Mouse (Mus musculus): Measurements from ENCODE around the gene Tm9sf2. TPM values are rescaled to one million over a fixed set of nuclear protein-coding genes. Genes with fewer than 3 reads are reported as not detected.

The Tm9sf2 gene
- polyA plus RNA-seq, 1 experiment from 2014 or later = 133 TPM

DNA sequence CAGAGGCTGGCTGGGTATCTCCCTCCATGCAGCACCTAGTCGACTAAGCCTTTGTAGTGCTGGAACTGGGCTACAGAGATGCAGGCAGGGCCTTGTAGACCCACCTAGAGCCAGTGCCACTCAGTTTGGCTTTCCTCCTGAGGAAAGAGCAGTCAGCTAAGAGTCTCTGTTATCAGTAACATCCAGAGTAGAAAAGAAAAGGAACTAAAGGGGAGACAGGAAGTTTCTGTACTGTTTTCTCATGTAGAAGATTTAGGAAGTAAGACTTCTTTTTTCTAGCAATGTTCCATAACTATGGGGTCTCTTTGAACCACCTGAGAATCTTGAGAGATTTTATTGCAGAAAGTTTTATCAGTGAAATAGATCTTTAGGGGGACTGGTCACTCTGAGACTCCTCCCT, 38.5 kb downstream of the Tm9sf2 start:
- no peak overlapping the region for H3K4me3 ChIP-seq (ENCODE audit: control insufficient read depth in 1 of 2, insufficient read depth in 1 of 2, low read depth in 1 of 2, low read length in 2 of 2)
- WGBS = 47% methylated on average over 1 of the region's 1 CpGs
- no peaks in the 10 kb centered on the region for H3K4me1 ChIP-seq (ENCODE audit: control insufficient read depth in 2 of 2, insufficient read depth in 2 of 2, low read length in 2 of 2)
- no peaks in the 10 kb centered on the region for H3K9me3 ChIP-seq (ENCODE audit: control insufficient read depth, low read length)
- no peaks in the 10 kb centered on the region for H3K27me3 ChIP-seq (ENCODE audit: control insufficient read depth, insufficient read depth, low read length)
- no peak overlapping the region for H3K4me2 ChIP-seq (ENCODE audit: low read length)
- no peak overlapping the region for H3K27ac ChIP-seq (replicated peaks in 1 of 2; ENCODE audit: control insufficient read depth in 1 of 2, insufficient read depth in 1 of 2, low read depth in 2 of 2, low read length in 2 of 2)
- H3K36me3 ChIP-seq (ENCODE audit: control insufficient read depth, insufficient read depth, low read length) = peaks cover 94% of the 10 kb centered on the region
- ATAC-seq (ENCODE audit: insufficient number of reproducible peaks, insufficient read depth, low FRiP score, low read depth) = no peak
- H3K9ac ChIP-seq (ENCODE audit: low read length) = no peak overlapping the region

DNA sequence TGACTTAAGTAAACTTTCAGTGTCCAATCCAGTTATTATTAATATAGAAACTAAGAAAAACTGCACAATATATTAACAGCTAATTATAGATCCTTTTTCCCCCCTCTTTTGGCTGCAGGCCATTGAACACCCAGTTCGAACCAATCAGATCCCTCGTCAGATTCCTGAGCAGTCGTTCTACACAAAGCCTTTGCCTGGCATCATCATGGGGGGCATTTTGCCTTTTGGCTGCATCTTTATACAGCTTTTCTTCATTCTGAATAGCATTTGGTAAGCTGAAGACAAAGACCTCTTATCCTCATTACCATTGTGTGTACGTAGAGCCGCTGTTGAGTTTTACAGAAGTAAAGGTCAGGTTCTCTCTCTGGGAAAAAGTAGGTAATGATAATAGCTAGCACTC, 43.8 kb downstream of the Tm9sf2 start:
- no peaks in the 10 kb centered on the region for H3K27me3 ChIP-seq (ENCODE audit: control insufficient read depth, insufficient read depth, low read length)
- peaks cover 95% of the 10 kb centered on the region for H3K36me3 ChIP-seq (ENCODE audit: control insufficient read depth, insufficient read depth, low read length)
- H3K9me3 ChIP-seq (ENCODE audit: control insufficient read depth, low read length) = no peaks in the 10 kb centered on the region
- no peak overlapping the region for H3K9ac ChIP-seq (ENCODE audit: low read length)
- no peaks in the 10 kb centered on the region for H3K4me1 ChIP-seq (ENCODE audit: control insufficient read depth in 2 of 2, insufficient read depth in 2 of 2, low read length in 2 of 2)
- no peak overlapping the region for H3K4me2 ChIP-seq (ENCODE audit: low read length)
- no peak for ATAC-seq (ENCODE audit: insufficient number of reproducible peaks, insufficient read depth, low FRiP score, low read depth)
- H3K4me3 ChIP-seq (ENCODE audit: control insufficient read depth in 1 of 2, insufficient read depth in 1 of 2, low read depth in 1 of 2, low read length in 2 of 2) = no peak overlapping the region
- 80% methylated on average over 5 of the region's 5 CpGs for WGBS
- no peak overlapping the region for H3K27ac ChIP-seq (replicated peaks in 1 of 2; ENCODE audit: control insufficient read depth in 1 of 2, insufficient read depth in 1 of 2, low read depth in 2 of 2, low read length in 2 of 2)

DNA sequence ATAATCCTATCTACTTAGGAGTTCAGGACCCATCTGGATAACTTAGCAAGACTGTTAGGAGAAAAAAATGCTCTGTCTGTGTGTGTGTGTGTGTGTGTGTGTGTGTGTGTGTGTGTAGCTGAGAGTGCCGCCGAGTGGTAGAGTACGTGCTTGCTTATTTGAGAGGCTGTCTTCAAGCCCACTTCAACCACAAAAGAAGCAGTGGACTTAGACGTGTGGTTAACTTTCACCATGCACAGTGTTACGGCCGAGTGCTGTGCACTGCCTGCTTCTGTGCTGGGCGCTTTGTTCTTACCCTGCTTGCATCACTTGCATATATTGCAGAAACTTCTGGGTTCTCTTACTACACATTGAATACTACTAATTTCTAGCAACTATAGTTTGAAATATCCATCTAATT, 50.9 kb downstream of the Tm9sf2 start:
- 83% methylated on average over 7 of the region's 7 CpGs for WGBS
- H3K9ac ChIP-seq (ENCODE audit: low read length) = no peak overlapping the region
- peaks cover 67% of the 10 kb centered on the region for H3K36me3 ChIP-seq (ENCODE audit: control insufficient read depth, insufficient read depth, low read length)
- no peak overlapping the region for H3K4me2 ChIP-seq (ENCODE audit: low read length)
- no peaks in the 10 kb centered on the region for H3K4me1 ChIP-seq (ENCODE audit: control insufficient read depth in 2 of 2, insufficient read depth in 2 of 2, low read length in 2 of 2)
- H3K27ac ChIP-seq (replicated peaks in 1 of 2; ENCODE audit: control insufficient read depth in 1 of 2, insufficient read depth in 1 of 2, low read depth in 2 of 2, low read length in 2 of 2) = no peak overlapping the region
- no peaks in the 10 kb centered on the region for H3K27me3 ChIP-seq (ENCODE audit: control insufficient read depth, insufficient read depth, low read length)
- ATAC-seq (ENCODE audit: insufficient number of reproducible peaks, insufficient read depth, low FRiP score, low read depth) = no peak
- H3K4me3 ChIP-seq (ENCODE audit: control insufficient read depth in 1 of 2, insufficient read depth in 1 of 2, low read depth in 1 of 2, low read length in 2 of 2) = no peak overlapping the region
- H3K9me3 ChIP-seq (ENCODE audit: control insufficient read depth, low read length) = no peaks in the 10 kb centered on the region

DNA sequence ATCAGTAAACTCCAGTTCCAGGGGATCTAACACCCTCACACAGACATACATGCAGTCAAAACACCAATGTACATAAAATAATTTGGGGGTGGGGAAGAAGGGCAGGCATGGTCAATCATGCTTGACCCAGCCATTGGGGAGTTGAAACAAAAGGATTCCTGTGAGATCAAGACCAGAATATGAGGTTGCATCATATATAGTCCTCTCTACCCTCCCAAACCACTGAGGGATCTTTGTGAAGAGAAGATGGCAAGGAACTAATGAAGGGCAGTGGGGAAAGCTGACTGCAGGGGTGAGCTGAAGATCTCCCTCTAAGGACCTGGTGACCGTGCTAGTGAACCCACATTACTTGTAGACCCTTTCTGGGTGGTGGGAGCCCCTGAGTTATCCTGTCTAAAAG, 54.1 kb downstream of the Tm9sf2 start:
- WGBS = 100% methylated on average over 1 of the region's 1 CpGs
- no peaks in the 10 kb centered on the region for H3K27me3 ChIP-seq (ENCODE audit: control insufficient read depth, insufficient read depth, low read length)
- H3K36me3 ChIP-seq (ENCODE audit: control insufficient read depth, insufficient read depth, low read length) = peaks cover 35% of the 10 kb centered on the region

DNA sequence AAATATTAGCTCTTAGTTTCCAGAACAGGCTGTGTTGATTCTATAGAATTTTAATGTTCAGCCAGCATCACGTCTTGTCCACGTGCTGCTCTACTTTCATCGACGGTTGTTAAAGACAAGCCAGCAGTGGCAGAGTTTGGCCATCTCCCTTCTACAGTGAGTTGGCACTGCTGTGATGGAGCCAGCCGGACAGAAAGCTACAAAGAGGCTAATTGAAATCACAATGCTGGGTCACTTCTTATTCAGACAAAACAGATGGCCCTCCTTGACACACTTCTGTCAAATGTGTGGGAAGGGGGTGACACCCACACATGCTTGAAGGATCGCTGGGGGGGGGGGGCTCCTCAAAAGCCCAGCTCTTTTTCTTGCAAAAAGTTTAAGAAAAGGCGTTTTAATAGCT, 62.1 kb downstream of the Tm9sf2 start:
- 86% methylated on average over 7 of the region's 7 CpGs for WGBS
- 0 out of 2 replicates have a peak, but pooled peaks cover 2% of the 10 kb centered on the region for H3K9me3 ChIP-seq (ENCODE audit: control insufficient read depth, low read length)

More for the DNA sequence above, 54.1 kb downstream of the Tm9sf2 start:
- no peak overlapping the region for H3K9ac ChIP-seq (ENCODE audit: low read length)
- H3K9me3 ChIP-seq (ENCODE audit: control insufficient read depth, low read length) = 0 out of 2 replicates have a peak, but pooled peaks cover 2% of the 10 kb centered on the region
- no peak overlapping the region for H3K4me3 ChIP-seq (ENCODE audit: control insufficient read depth in 1 of 2, insufficient read depth in 1 of 2, low read depth in 1 of 2, low read length in 2 of 2)
- no peaks in the 10 kb centered on the region for H3K4me1 ChIP-seq (ENCODE audit: control insufficient read depth in 2 of 2, insufficient read depth in 2 of 2, low read length in 2 of 2)
- ATAC-seq (ENCODE audit: insufficient number of reproducible peaks, insufficient read depth, low FRiP score, low read depth) = no peak
- H3K27ac ChIP-seq (replicated peaks in 1 of 2; ENCODE audit: control insufficient read depth in 1 of 2, insufficient read depth in 1 of 2, low read depth in 2 of 2, low read length in 2 of 2) = no peak overlapping the region
- H3K4me2 ChIP-seq (ENCODE audit: low read length) = no peak overlapping the region

DNA sequence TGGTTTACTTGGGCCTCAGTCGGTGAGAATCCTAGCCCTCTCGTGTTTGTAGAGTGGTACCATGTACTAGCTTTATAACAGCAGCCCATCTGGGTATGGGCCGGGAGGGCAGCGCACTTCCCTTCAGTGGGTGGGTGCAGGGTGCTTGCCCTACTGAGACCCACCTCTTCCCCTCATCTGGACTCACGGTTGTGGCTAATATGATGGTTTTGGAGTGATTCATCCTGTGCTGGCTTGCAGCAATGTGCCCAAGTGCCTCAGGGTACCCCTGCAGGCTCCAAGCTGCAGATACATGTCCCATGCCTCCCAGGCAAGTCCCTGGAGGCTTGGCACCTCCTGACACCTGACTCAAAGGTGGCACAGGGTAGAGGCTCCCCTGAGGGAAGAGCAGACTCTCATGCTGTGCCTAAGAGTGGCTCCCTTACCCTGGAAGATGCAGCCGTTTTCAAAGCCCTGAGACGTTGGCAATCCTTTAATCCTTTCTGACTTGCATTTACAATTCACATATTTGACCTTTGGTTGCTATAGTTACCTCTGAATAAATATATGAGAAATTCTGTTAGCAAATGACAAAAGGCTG, 63.5 kb downstream of the Tm9sf2 start:
- no peaks in the 10 kb centered on the region for H3K36me3 ChIP-seq (ENCODE audit: control insufficient read depth, insufficient read depth, low read length)
- H3K27ac ChIP-seq (replicated peaks in 1 of 2; ENCODE audit: control insufficient read depth in 1 of 2, insufficient read depth in 1 of 2, low read depth in 2 of 2, low read length in 2 of 2) = no peak overlapping the region
- no peak for ATAC-seq (ENCODE audit: insufficient number of reproducible peaks, insufficient read depth, low FRiP score, low read depth)
- no peaks in the 10 kb centered on the region for H3K27me3 ChIP-seq (ENCODE audit: control insufficient read depth, insufficient read depth, low read length)
- no peak overlapping the region for H3K4me3 ChIP-seq (ENCODE audit: control insufficient read depth in 1 of 2, insufficient read depth in 1 of 2, low read depth in 1 of 2, low read length in 2 of 2)
- H3K4me2 ChIP-seq (ENCODE audit: low read length) = no peak overlapping the region
- H3K9ac ChIP-seq (ENCODE audit: low read length) = no peak overlapping the region
- 83% methylated on average over 7 of the region's 7 CpGs for WGBS
- no peaks in the 10 kb centered on the region for H3K4me1 ChIP-seq (ENCODE audit: control insufficient read depth in 2 of 2, insufficient read depth in 2 of 2, low read length in 2 of 2)
- no peaks in the 10 kb centered on the region for H3K9me3 ChIP-seq (ENCODE audit: control insufficient read depth, low read length)

More for the DNA sequence above, 62.1 kb downstream of the Tm9sf2 start:
- Histone ChIP-seq H3K27ac (replicated peaks in 1 of 2; ENCODE audit: control insufficient read depth in 1 of 2, insufficient read depth in 1 of 2, low read depth in 2 of 2, low read length in 2 of 2) (no peak overlapping the region), H3K36me3 (ENCODE audit: control insufficient read depth, insufficient read depth, low read length) (no peaks in the 10 kb centered on the region), H3K27me3 (ENCODE audit: control insufficient read depth, insufficient read depth, low read length) (no peaks in the 10 kb centered on the region), H3K4me3 (ENCODE audit: control insufficient read depth in 1 of 2, insufficient read depth in 1 of 2, low read depth in 1 of 2, low read length in 2 of 2) (no peak overlapping the region), H3K4me2 (ENCODE audit: low read length) (no peak overlapping the region), H3K9ac (ENCODE audit: low read length) (no peak overlapping the region), H3K4me1 (ENCODE audit: control insufficient read depth in 2 of 2, insufficient read depth in 2 of 2, low read length in 2 of 2) (no peaks in the 10 kb centered on the region)
- ATAC-seq (ENCODE audit: insufficient number of reproducible peaks, insufficient read depth, low FRiP score, low read depth) = no peak

DNA sequence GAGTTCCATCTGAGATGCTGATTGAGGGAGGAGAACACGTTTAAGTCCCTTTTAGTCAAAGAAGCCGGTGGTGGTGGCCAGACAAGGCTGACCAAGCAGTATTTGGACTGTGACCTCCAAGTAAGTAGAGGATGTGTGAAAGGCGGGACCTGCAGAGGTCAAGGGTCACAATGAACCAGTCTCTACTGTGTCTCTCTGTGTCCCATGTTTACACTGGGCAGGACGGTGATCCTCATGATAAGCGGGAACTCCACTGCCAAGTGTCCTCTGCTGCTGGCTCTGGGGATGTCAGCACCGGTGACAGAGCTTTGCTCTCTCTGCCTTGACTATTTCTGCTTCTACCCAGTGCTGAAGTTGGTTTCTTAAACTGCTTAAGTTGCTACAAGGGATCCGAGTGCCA, 64.2 kb downstream of the Tm9sf2 start:
- Histone ChIP-seq H3K9me3 (ENCODE audit: control insufficient read depth, low read length) (no peaks in the 10 kb centered on the region), H3K36me3 (ENCODE audit: control insufficient read depth, insufficient read depth, low read length) (no peaks in the 10 kb centered on the region), H3K27ac (replicated peaks in 1 of 2; ENCODE audit: control insufficient read depth in 1 of 2, insufficient read depth in 1 of 2, low read depth in 2 of 2, low read length in 2 of 2) (no peak overlapping the region), H3K4me1 (ENCODE audit: control insufficient read depth in 2 of 2, insufficient read depth in 2 of 2, low read length in 2 of 2) (no peaks in the 10 kb centered on the region), H3K4me2 (ENCODE audit: low read length) (no peak overlapping the region), H3K9ac (ENCODE audit: low read length) (no peak overlapping the region), H3K4me3 (ENCODE audit: control insufficient read depth in 1 of 2, insufficient read depth in 1 of 2, low read depth in 1 of 2, low read length in 2 of 2) (no peak overlapping the region), H3K27me3 (ENCODE audit: control insufficient read depth, insufficient read depth, low read length) (no peaks in the 10 kb centered on the region)
- ATAC-seq (ENCODE audit: insufficient number of reproducible peaks, insufficient read depth, low FRiP score, low read depth) = no peak
- WGBS = 60% methylated on average over 7 of the region's 7 CpGs

DNA sequence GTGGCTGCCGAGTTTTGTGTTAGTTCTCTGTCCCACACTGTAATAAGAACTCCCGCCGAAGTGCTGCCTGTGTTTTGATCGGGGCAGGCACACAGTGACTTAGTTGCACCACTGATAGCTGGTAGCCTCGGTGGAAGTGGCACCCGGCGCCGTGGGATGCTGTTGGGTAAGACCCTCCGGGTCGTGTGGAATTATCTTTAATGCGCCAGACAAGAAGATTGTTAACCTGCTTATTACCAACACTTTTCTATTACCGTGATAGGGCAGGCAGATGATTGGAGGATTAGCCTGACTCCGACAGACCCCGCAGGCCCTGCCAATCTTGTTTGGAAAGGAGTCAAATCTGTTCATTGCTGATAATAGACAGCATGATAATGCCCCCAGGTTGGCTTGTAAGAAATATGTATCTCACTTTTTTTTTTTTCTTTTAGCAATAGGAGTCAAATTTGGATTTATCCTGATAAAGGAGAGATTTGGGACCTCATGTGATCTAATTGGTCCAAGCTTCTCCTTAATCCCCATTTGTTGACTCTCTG, 69.5 kb downstream of the Tm9sf2 start:
- H3K9ac ChIP-seq (ENCODE audit: low read length) = no peak overlapping the region
- 77% methylated on average over 14 of the region's 14 CpGs for WGBS
- no peak overlapping the region for H3K4me3 ChIP-seq (ENCODE audit: control insufficient read depth in 1 of 2, insufficient read depth in 1 of 2, low read depth in 1 of 2, low read length in 2 of 2)
- no peaks in the 10 kb centered on the region for H3K27me3 ChIP-seq (ENCODE audit: control insufficient read depth, insufficient read depth, low read length)
- peaks cover 6 to 9% of the 10 kb centered on the region in 2 experiments; a peak in 2 of 4 replicates for H3K4me1 ChIP-seq (ENCODE audit: control insufficient read depth in 2 of 2, insufficient read depth in 2 of 2, low read length in 2 of 2)
- H3K27ac ChIP-seq (replicated peaks in 1 of 2; ENCODE audit: control insufficient read depth in 1 of 2, insufficient read depth in 1 of 2, low read depth in 2 of 2, low read length in 2 of 2) = no peak overlapping the region
- no peaks in the 10 kb centered on the region for H3K36me3 ChIP-seq (ENCODE audit: control insufficient read depth, insufficient read depth, low read length)
- H3K9me3 ChIP-seq (ENCODE audit: control insufficient read depth, low read length) = no peaks in the 10 kb centered on the region
- no peak overlapping the region for H3K4me2 ChIP-seq (ENCODE audit: low read length)
- ATAC-seq (ENCODE audit: insufficient number of reproducible peaks, insufficient read depth, low FRiP score, low read depth) = no peak
